Mouse (Mus musculus): ENCODE measurements around the gene Ttf1.

Gene Ttf1

GRCm38 (mm10) chr2:29130118-29130899 is 70.2 kb downstream of the Ttf1 start:
- no peak for DNase-seq

GRCm38 (mm10) chr2:29135161-29135560 is 75.1 kb downstream of the Ttf1 start:
- no peak for DNase-seq
